Mouse (Mus musculus): ENCODE measurements at regions not wholly inside any gene's neighbourhood (a gene's known extent, or its start where the extent isn't known, plus 50 kb on each side); places are given as distances from the start of the nearest gene placed in this dataset.

DNA sequence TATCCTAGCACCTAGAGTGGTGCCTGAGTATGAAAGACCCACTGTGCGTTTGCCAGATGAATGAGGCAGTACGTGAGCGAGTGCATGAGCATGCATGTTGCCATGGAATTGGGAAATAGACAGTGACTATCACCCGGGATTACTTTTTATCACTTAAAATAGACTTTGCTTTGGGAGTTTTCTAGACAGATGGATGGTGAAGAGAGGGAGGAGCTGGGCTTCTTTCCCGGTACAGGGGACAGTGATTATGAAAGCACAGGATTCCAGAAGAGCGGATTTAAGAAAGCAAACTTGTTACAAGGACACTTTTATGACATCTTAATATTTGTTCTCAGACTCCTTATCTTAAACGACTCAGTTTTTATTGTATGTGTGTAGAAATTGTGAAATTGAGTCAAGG is 86.9 kb upstream of the Plpp4 start:
- Histone ChIP-seq H3K9ac (no peak overlapping the region), H3K4me2 (no peak overlapping the region), H3K27me3 (no peaks in the 10 kb centered on the region), H3K4me3 (no peak overlapping the region), H3K4me1 (no peaks in the 10 kb centered on the region), H3K9me3 (replicated peaks) (no peaks in the 10 kb centered on the region), H3K27ac (no peak overlapping the region), H3K36me3 (ENCODE audit: poor library complexity, severe bottlenecking) (no peaks in the 10 kb centered on the region)
- ATAC-seq: no peak
- WGBS: 93% methylated on average over 7 of the region's 7 CpGs

DNA sequence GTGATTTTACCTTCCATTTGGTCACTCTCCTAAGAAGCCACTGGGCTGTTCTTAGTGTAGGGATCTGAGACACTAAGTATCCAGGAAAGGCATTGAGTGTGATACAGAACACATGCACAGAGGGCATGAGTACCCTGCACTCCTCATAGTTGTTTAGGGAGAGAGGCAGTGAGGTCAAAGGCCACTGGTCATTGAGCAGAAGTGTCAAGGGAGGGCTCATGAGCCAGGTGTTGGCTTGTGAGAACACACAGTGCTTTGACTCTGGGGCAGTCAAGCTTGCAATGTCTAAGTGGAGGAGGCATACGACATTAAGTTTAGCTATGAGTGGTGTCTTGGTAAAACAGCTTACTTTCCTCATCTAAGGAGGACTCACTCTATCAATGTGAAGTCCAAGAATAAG is 65.9 kb upstream of the Plpp4 start:
- no peaks in the 10 kb centered on the region for H3K36me3 ChIP-seq (ENCODE audit: poor library complexity, severe bottlenecking)
- H3K27ac ChIP-seq: no peak overlapping the region
- no peaks in the 10 kb centered on the region for H3K27me3 ChIP-seq
- no peaks in the 10 kb centered on the region for H3K4me1 ChIP-seq
- WGBS: 86% methylated on average over 1 of the region's 1 CpGs
- no peak overlapping the region for H3K4me3 ChIP-seq
- no peaks in the 10 kb centered on the region for H3K9me3 ChIP-seq (replicated peaks)
- ATAC-seq: no peak
- no peak overlapping the region for H3K4me2 ChIP-seq
- H3K9ac ChIP-seq: no peak overlapping the region

DNA sequence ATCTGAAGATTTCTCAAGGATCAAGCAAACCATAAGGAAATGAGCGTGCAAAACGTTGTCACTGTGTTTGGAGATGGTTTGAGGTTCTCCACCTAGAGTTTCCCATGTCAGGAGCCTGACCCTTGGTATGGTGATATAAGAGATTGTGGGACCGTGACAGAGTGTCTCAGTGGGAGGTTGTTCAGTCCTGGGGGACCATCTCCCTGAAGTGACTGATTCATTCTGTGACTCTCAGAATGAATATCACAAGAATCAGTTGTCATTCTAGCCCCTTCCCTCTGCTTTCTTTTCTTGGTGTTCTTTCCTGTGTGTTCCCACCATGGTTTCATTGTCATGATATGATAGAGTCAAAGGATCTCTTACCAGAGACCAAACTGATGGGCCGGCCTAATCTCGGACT is 49.8 kb upstream of the Plpp4 start:
- Histone ChIP-seq H3K27me3 (no peaks in the 10 kb centered on the region), H3K4me2 (no peak overlapping the region), H3K4me1 (no peaks in the 10 kb centered on the region; the same call in 1 of the 2 replicates), H3K36me3 (ENCODE audit: poor library complexity, severe bottlenecking) (no peaks in the 10 kb centered on the region), H3K9ac (no peak overlapping the region), H3K4me3 (no peak overlapping the region), H3K27ac (no peak overlapping the region), H3K9me3 (replicated peaks) (no peaks in the 10 kb centered on the region)
- WGBS: 85% methylated on average over 5 of the region's 5 CpGs
- ATAC-seq: no peak
